Mouse (Mus musculus) macrophage (primary cell): ENCODE data around the gene Stard3nl. TPM values are rescaled to one million over a fixed set of nuclear protein-coding genes. Genes with fewer than 3 reads are reported as not detected.
A peak's percentile ranks its signal among the peaks of the same experiment; 100 is the strongest.

Experiments
- H3K27ac ChIP-seq: fragments of 350-480 bp; formaldehyde crosslinking; 2 replicates; pipeline ENCODE4 v1.9.0; 2021
- H3K36me3 ChIP-seq: fragments of 350-480 bp; formaldehyde crosslinking; 2 replicates; pipeline ENCODE4 v1.9.0; 2021; ENCODE audit errors: inconsistent target
- H3K4me3 ChIP-seq: fragments of 350-480 bp; formaldehyde crosslinking; 2 replicates; pipeline ENCODE4 v1.9.0; 2021; ENCODE audit errors: inconsistent target
- H3K79me2 ChIP-seq: fragments of 350-480 bp; formaldehyde crosslinking; 2 replicates; pipeline ENCODE4 v1.9.0; 2021; ENCODE audit errors: inconsistent target
- WGBS: methylation state at CpG from one replicate; pipeline ENCODE4 v1.1.7; 2026; ENCODE audit warnings: inconsistent platforms; ENCODE audit not compliant: missing documents; 5-methylcytosine and 5-hydroxymethylcytosine counted together
- polyA plus RNA-seq: library from polyadenylated mRNA; stranded (reverse); fragments of 250-400 nt; gene quantifications from 3 replicates; pipeline ENCODE4 v1.2.4, GENCODE M21; 2018; ENCODE audit warnings: inconsistent platforms
- total RNA-seq, 78 experiments: library from RNA; depleted of rRNA; stranded (reverse); fragments of 250-400 nt; gene quantifications; 1 replicate in 9 of 78; 2 replicates in 24 of 78; 3 replicates in 43 of 78; 4 replicates in 2 of 78; pipeline ENCODE4 v1.2.4; 2018; ENCODE audit warnings: inconsistent platforms in 56 of 78

Stard3nl gene
- 100 to 1,000 TPM in 8 of 26 experiments, 10 to 100 TPM in 18; 12.4 to 130 (median 71.7) TPM for total RNA-seq (2018; cell fraction: chromatin; rRNA removed)
- 100 to 1,000 TPM in 4 of 26 experiments, 10 to 100 TPM in 22; 59.5 to 113 (median 80.3) TPM for total RNA-seq (2018; cell fraction: cytosol; rRNA removed)
- total RNA-seq (2018; cell fraction: nucleus; rRNA removed), result 100 to 1,000 TPM in 6 of 26 experiments, 10 to 100 TPM in 20; 28.4 to 122 (median 79.1) TPM
- 27.8 to 97.5 TPM (median 94.7 TPM) in 3 replicates for polyA plus RNA-seq

GRCm38 (mm10) chr13:19395688-19396354 lies at the start of gene Stard3nl:
Gene Stard3nl, minus strand, starts transcription at chr13:19395795.
- Histone ChIP-seq H3K36me3 (no peaks in the 10 kb centered on the region; the same call in 1 of the 2 replicates), H3K27ac (peak within 1 kb of the TSS; percentile 65), H3K79me2 (peaks cover 43% of the 10 kb centered on the region), H3K4me3 (peak within 1 kb of the TSS; percentile 69)
- WGBS, result 1% methylated on average over 37 of the region's 37 CpGs

GRCm38 (mm10) chr13:19438040-19438439 lies 42.4 kb upstream of the Stard3nl start:
- Histone ChIP-seq H3K79me2 (no peaks in the 10 kb centered on the region), H3K36me3 (no peaks in the 10 kb centered on the region), H3K27ac (no peak overlapping the region), H3K4me3 (no peak overlapping the region)
- WGBS, result 62% methylated on average over 10 of the region's 10 CpGs

- Histone ChIP-seq H3K4me3 (no peak overlapping the region), H3K27ac (no peak overlapping the region), H3K79me2 (no peaks in the 10 kb centered on the region), H3K36me3 (no peaks in the 10 kb centered on the region)
- 82% methylated on average over 4 of the region's 4 CpGs for WGBS
These were observed 34.3 kb upstream of the Stard3nl start for GRCm38 (mm10) chr13:19429812-19430370.

GRCm38 (mm10) chr13:19428076-19428475 lies 32.5 kb upstream of the Stard3nl start:
- 88% methylated on average over 5 of the region's 5 CpGs for WGBS

GRCm38 (mm10) chr13:19424563-19424962 lies 29.0 kb upstream of the Stard3nl start:
- H3K27ac ChIP-seq, result no peak overlapping the region
- no peaks in the 10 kb centered on the region for H3K36me3 ChIP-seq
- 94% methylated on average over 4 of the region's 4 CpGs for WGBS
- H3K4me3 ChIP-seq, result no peak overlapping the region
- H3K79me2 ChIP-seq, result no peaks in the 10 kb centered on the region

More at GRCm38 (mm10) chr13:19428076-19428475, 32.5 kb upstream of the Stard3nl start:
- no peak overlapping the region for H3K4me3 ChIP-seq
- H3K36me3 ChIP-seq, result no peaks in the 10 kb centered on the region
- H3K27ac ChIP-seq, result no peak overlapping the region
- H3K79me2 ChIP-seq, result no peaks in the 10 kb centered on the region

- no peak overlapping the region for H3K27ac ChIP-seq
- no peaks in the 10 kb centered on the region for H3K79me2 ChIP-seq
- WGBS, result 100% methylated on average over 1 of the region's 1 CpGs
- no peaks in the 10 kb centered on the region for H3K36me3 ChIP-seq
- no peak overlapping the region for H3K4me3 ChIP-seq
These were observed 26.9 kb upstream of the Stard3nl start for GRCm38 (mm10) chr13:19422521-19422920.

- Histone ChIP-seq H3K4me3 (no peak overlapping the region), H3K27ac (peak overlapping the region; percentile 86), H3K36me3 (no peaks in the 10 kb centered on the region), H3K79me2 (no peaks in the 10 kb centered on the region)
- 16% methylated on average over 4 of the region's 4 CpGs for WGBS
These were observed 22.4 kb upstream of the Stard3nl start for GRCm38 (mm10) chr13:19417885-19418521.

GRCm38 (mm10) chr13:19415894-19416531 lies 20.4 kb upstream of the Stard3nl start:
- Histone ChIP-seq H3K4me3 (no peak overlapping the region), H3K36me3 (no peaks in the 10 kb centered on the region), H3K79me2 (no peaks in the 10 kb centered on the region), H3K27ac (peak overlapping the region; percentile 86)
- 32% methylated on average over 8 of the region's 8 CpGs for WGBS

- H3K79me2 ChIP-seq, result no peaks in the 10 kb centered on the region
- 83% methylated on average over 1 of the region's 1 CpGs for WGBS
- no peak overlapping the region for H3K4me3 ChIP-seq
- peak overlapping the region; percentile 86 for H3K27ac ChIP-seq
- no peaks in the 10 kb centered on the region for H3K36me3 ChIP-seq
These were observed 19.7 kb upstream of the Stard3nl start for GRCm38 (mm10) chr13:19415337-19415736.

- WGBS, result 95% methylated on average over 2 of the region's 2 CpGs
- Histone ChIP-seq H3K27ac (no peak overlapping the region), H3K79me2 (no peaks in the 10 kb centered on the region), H3K36me3 (no peaks in the 10 kb centered on the region), H3K4me3 (no peak overlapping the region)
These were observed 16.8 kb upstream of the Stard3nl start for GRCm38 (mm10) chr13:19412334-19412939.

GRCm38 (mm10) chr13:19411886-19412285 lies 16.3 kb upstream of the Stard3nl start:
- 82% methylated on average over 5 of the region's 5 CpGs for WGBS
- Histone ChIP-seq H3K36me3 (no peaks in the 10 kb centered on the region), H3K27ac (no peak overlapping the region), H3K79me2 (no peaks in the 10 kb centered on the region), H3K4me3 (no peak overlapping the region)

GRCm38 (mm10) chr13:19410694-19411093 lies 15.1 kb upstream of the Stard3nl start:
- Histone ChIP-seq H3K79me2 (no peaks in the 10 kb centered on the region), H3K27ac (no peak overlapping the region), H3K36me3 (no peaks in the 10 kb centered on the region), H3K4me3 (no peak overlapping the region)
- WGBS, result 95% methylated on average over 4 of the region's 4 CpGs

- WGBS, result 100% methylated on average over 2 of the region's 2 CpGs
- Histone ChIP-seq H3K79me2 (no peaks in the 10 kb centered on the region), H3K36me3 (no peaks in the 10 kb centered on the region), H3K27ac (no peak overlapping the region), H3K4me3 (no peak overlapping the region)
These were observed 12.4 kb upstream of the Stard3nl start for GRCm38 (mm10) chr13:19407953-19408352.

- 87% methylated on average over 2 of the region's 2 CpGs for WGBS
These were observed 9.0 kb upstream of the Stard3nl start for GRCm38 (mm10) chr13:19404623-19405022.

More at GRCm38 (mm10) chr13:19404623-19405022, 9.0 kb upstream of the Stard3nl start:
- H3K27ac ChIP-seq, result no peak overlapping the region
- no peaks in the 10 kb centered on the region for H3K36me3 ChIP-seq
- H3K79me2 ChIP-seq, result no peaks in the 10 kb centered on the region
- no peak overlapping the region for H3K4me3 ChIP-seq
